Mouse (Mus musculus): ENCODE data around the gene Rps6ka2. TPM values are rescaled to one million over a fixed set of nuclear protein-coding genes. Genes with fewer than 3 reads are reported as not detected.
"Not testable (repeated sequence)": the region's sequence is repeated elsewhere in the genome, so short reads cannot be mapped to it uniquely, and the experiment has no call there.

Gene Rps6ka2
- total RNA-seq, 2 experiments from 2014 or later = 18.3 to 18.5 TPM

GRCm38 (mm10) chr17:7264610-7265009, 94.7 kb downstream of the Rps6ka2 start:
- no peak for DNase-seq
- intact Hi-C loops (cut with DNase I) = no loop called here

GRCm38 (mm10) chr17:7265291-7265690, 95.4 kb downstream of the Rps6ka2 start:
- DNase-seq = no peak
- intact Hi-C loops (cut with DNase I) = no loop called here

- no peak for DNase-seq
- intact Hi-C loops (cut with DNase I) = no loop called here
Measured at GRCm38 (mm10) chr17:7265705-7266368, 95.9 kb downstream of the Rps6ka2 start.

- no peak for DNase-seq
- intact Hi-C loops (cut with DNase I) = no loop called here
Measured at GRCm38 (mm10) chr17:7267843-7268242, 97.9 kb downstream of the Rps6ka2 start.

GRCm38 (mm10) chr17:7269151-7269806, 99.4 kb downstream of the Rps6ka2 start:
- DNase-seq = peak; percentile 39 to 46
- intact Hi-C loops (cut with DNase I) = no loop called here

GRCm38 (mm10) chr17:7270506-7270905, 100.6 kb downstream of the Rps6ka2 start:
- intact Hi-C loops (cut with DNase I) = no loop called here
- DNase-seq = peak; percentile 18 to 34

- intact Hi-C loops (cut with DNase I) = no loop called here
- no peak for DNase-seq
Measured at GRCm38 (mm10) chr17:7271522-7272134, 101.7 kb downstream of the Rps6ka2 start.

- intact Hi-C loops (cut with DNase I) = no loop called here
- peak; percentile 45 to 70 for DNase-seq
Measured at GRCm38 (mm10) chr17:7273054-7273453, 103.1 kb downstream of the Rps6ka2 start.

GRCm38 (mm10) chr17:7273785-7274184, 103.9 kb downstream of the Rps6ka2 start:
- DNase-seq = peak in 1 of 2 experiments; percentile 11

GRCm38 (mm10) chr17:7278702-7279242, 108.9 kb downstream of the Rps6ka2 start:
- intact Hi-C loops (cut with DNase I) = no loop called here
- no peak for DNase-seq

More at GRCm38 (mm10) chr17:7273785-7274184, 103.9 kb downstream of the Rps6ka2 start:
- intact Hi-C loops (cut with DNase I) = no loop called here

GRCm38 (mm10) chr17:7279251-7279650, 109.3 kb downstream of the Rps6ka2 start:
- no peak for DNase-seq
- intact Hi-C loops (cut with DNase I) = no loop called here

- intact Hi-C loops (cut with DNase I) = no loop called here
- peak; percentile 61 to 73 for DNase-seq
Measured at GRCm38 (mm10) chr17:7284297-7284910, 114.5 kb downstream of the Rps6ka2 start.

- no peak for DNase-seq
- intact Hi-C loops (cut with DNase I) = no loop called here
Measured at GRCm38 (mm10) chr17:7285292-7285691, 115.4 kb downstream of the Rps6ka2 start.

- intact Hi-C loops (cut with DNase I) = no loop called here
- DNase-seq = no peak
Measured at GRCm38 (mm10) chr17:7286422-7287050, 116.6 kb downstream of the Rps6ka2 start.

GRCm38 (mm10) chr17:7292012-7292684, 122.2 kb downstream of the Rps6ka2 start:
- DNase-seq = no peak
- intact Hi-C loops (cut with DNase I) = no loop called here

GRCm38 (mm10) chr17:7306278-7307196, 136.6 kb downstream of the Rps6ka2 start:
- peak; percentile 22 to 54 for DNase-seq
- intact Hi-C loops (cut with DNase I) = not testable (repeated sequence)

- intact Hi-C loops (cut with DNase I); DNase-seq: not testable (repeated sequence)
Measured at GRCm38 (mm10) chr17:7315693-7316382, 145.9 kb downstream of the Rps6ka2 start.

- intact Hi-C loops (cut with DNase I); DNase-seq: not testable (repeated sequence)
Measured at GRCm38 (mm10) chr17:7319789-7320188, 149.9 kb downstream of the Rps6ka2 start.
